Mouse (Mus musculus) liver, embryonic 16.5 days (tissue): ENCODE results near the gene U2af2. TPM values are rescaled to one million over a fixed set of nuclear protein-coding genes. Genes with fewer than 3 reads are reported as not detected.

ENCODE experiments used
- ATAC-seq: fragments of 200-750 bp; cut with Nextera tagmentation; 2 replicates; pipeline ENCODE4 v1.8.0; 2017; ENCODE audit warnings: low read depth, mild to moderate bottlenecking, moderate number of reproducible peaks, moderate library complexity
- H3K27ac ChIP-seq: fragments of 300-500 bp; sonication (generic); 2 replicates; pipeline ENCODE4 v1.5.1; 2014; ENCODE audit warnings: mild to moderate bottlenecking, low read length
- H3K27me3 ChIP-seq: fragments of 300-500 bp; sonication (generic); 2 replicates; pipeline ENCODE4 v1.6.1; 2014; ENCODE audit warnings: low read depth, low read length, mixed read lengths; ENCODE audit not compliant: control insufficient read depth, insufficient read depth
- H3K36me3 ChIP-seq: fragments of 300-500 bp; sonication (generic); 2 replicates; pipeline ENCODE4 v1.6.1; 2014; ENCODE audit warnings: mild to moderate bottlenecking; ENCODE audit not compliant: control insufficient read depth, insufficient read depth
- H3K4me1 ChIP-seq: fragments of 300-500 bp; sonication (generic); 2 replicates; pipeline ENCODE4 v1.6.1; 2014; ENCODE audit warnings: low read depth, low read length, mixed read lengths; ENCODE audit not compliant: control insufficient read depth
- H3K4me2 ChIP-seq: fragments of 300-500 bp; sonication (generic); 2 replicates; pipeline ENCODE4 v1.6.1; 2014; ENCODE audit warnings: low read depth, low read length, mixed read lengths
- H3K4me3 ChIP-seq: fragments of 300-500 bp; sonication (generic); 2 replicates; pipeline ENCODE4 v1.5.1; 2014; ENCODE audit warnings: low read depth, mild to moderate bottlenecking, low read length
- H3K9ac ChIP-seq: fragments of 300-500 bp; sonication (generic); 2 replicates; pipeline ENCODE4 v1.6.1; 2014; ENCODE audit warnings: low read depth, low read length
- H3K9me3 ChIP-seq: fragments of 300-500 bp; sonication (generic); replicated peaks from 2 replicates; pipeline ENCODE4 v1.6.1; 2016; ENCODE audit warnings: low read length; ENCODE audit not compliant: control insufficient read depth
- WGBS: fragments of 180-500 bp; shearing (Covaris S2); extraction: QIAGEN DNeasy Blood & Tissue Kit; methylation state at CpG from one replicate; pipeline ENCODE4 v1.1.7; 2014; ENCODE audit not compliant: insufficient replicate concordance; 5-methylcytosine and 5-hydroxymethylcytosine counted together
- polyA plus RNA-seq: library from polyadenylated mRNA; unstranded; fragments of >200 nt; fragmentation: Nextera tagmentation; extraction: Ambion mirVana; gene quantifications from 2 replicates; pipeline ENCODE4 v1.2.1, GENCODE M21; 2015

Gene U2af2
- polyA plus RNA-seq, 1 experiment from 2014 or later = 48.2 TPM

DNA sequence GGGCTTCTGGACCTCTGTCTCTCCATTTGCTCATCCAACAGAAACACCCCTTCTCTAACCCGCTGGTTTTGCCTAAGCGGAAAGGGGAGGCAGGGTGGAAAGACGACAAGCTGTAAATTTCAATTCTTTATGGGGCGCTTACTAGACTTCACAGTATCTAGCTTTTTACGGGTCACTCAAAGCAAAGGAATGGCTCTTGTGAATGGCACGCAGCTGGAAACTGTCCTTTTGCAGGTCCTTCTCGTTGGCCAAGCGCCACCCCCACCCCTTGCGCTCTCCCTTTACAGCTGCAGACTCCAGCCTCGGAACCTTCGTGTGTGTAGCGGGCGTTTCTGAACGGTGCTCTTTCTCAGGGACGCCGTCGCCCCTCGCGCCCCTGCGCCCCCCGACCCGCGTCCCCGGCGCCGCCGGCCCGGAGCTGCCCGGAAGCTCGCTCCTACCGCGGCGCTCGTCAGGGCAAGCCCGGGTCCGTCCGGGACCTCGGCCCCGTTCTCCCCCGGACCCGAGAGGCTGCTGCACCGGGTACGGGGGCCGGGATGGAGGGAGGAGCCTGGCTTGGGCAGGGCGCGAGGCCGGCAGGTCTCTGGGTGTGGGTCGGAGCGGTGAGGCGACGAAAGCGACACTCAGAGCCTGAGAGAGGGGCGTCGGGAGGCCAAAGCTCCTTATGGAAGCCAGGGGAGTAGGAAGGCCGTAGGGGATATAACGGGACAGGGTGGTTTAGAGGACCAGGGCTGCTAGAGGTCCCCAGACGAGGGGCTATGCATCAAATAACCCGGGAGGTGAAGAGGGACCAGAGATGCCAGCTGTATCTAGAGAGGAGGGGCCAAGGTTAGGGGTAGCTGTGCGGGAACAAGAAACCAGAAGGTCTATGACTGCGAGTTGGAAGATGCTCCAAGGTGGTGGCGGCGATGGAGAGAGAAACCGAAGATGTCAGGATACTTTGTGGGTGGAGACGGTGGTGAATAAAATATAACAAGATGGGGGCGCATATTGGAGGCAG lies 10.4 kb upstream of the U2af2 start, which contains the start of gene Zfp580:
Gene Zfp580, plus strand, starts transcription at position 346 of the 1,000 bp plus-strand sequence.
- H3K9ac ChIP-seq = peak within 1 kb of the TSS; percentile 57
- 2% methylated on average over 65 of the region's 65 CpGs for WGBS
- H3K4me1 ChIP-seq = peaks cover 4% of the 10 kb centered on the region
- H3K9me3 ChIP-seq = no peaks in the 10 kb centered on the region
- no peak within 1 kb of the TSS for H3K27ac ChIP-seq
- peak within 1 kb of the TSS; percentile 74 for H3K4me2 ChIP-seq
- H3K36me3 ChIP-seq = no peaks in the 10 kb centered on the region
- peaks cover 79% of the 10 kb centered on the region for H3K27me3 ChIP-seq
- peak; percentile 67 for ATAC-seq
- peak within 1 kb of the TSS; percentile 62 for H3K4me3 ChIP-seq

DNA sequence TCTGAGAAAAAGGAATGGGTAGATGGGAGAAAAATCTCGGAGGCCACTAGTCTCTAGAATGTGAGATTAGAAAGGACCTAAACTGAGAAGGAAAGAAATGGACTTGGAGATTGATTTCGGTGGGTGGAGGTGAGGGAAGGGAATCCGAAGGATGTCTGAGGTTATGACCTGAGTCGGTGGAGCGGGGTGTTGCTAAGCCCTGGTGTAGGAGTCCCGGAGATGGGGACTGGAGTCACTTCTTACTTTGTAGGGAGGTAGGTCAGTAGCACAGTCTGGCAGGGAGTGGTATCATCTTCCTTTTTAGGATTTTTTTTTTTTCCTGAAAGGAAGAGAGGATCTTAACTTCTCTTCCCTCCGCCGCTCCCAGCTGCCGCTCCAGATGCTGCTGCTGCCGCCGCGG lies 9.5 kb upstream of the U2af2 start:
- no peak for ATAC-seq
- Histone ChIP-seq H3K9ac (no peak overlapping the region), H3K27me3 (peaks cover 89% of the 10 kb centered on the region), H3K4me2 (0 out of 2 replicates have a peak overlapping the region, but pooled peaks have one; percentile 4), H3K27ac (no peak overlapping the region), H3K36me3 (no peaks in the 10 kb centered on the region), H3K9me3 (no peaks in the 10 kb centered on the region), H3K4me1 (peaks cover 4% of the 10 kb centered on the region), H3K4me3 (peak overlapping the region; percentile 62)
- 4% methylated on average over 12 of the region's 12 CpGs for WGBS

DNA sequence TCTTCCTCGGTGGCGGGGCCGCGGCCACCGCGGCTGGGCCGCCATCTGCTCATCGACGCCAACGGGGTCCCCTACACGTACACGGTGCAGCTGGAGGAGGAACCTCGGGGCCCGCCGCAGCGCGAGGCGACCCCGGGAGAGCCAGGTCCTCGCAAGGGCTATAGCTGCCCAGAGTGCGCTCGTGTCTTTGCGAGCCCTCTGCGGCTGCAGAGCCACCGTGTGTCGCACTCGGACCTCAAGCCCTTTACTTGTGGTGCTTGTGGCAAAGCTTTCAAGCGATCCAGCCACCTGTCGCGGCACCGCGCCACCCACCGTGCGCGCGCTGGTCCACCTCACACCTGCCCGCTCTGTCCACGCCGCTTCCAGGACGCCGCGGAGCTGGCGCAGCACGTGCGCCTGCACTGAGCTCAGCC lies 9.0 kb upstream of the U2af2 start:
- 0 out of 2 replicates have a peak overlapping the region, but pooled peaks have one; percentile 4 for H3K4me2 ChIP-seq
- H3K36me3 ChIP-seq = no peaks in the 10 kb centered on the region
- peaks cover 94% of the 10 kb centered on the region for H3K27me3 ChIP-seq
- 3% methylated on average over 45 of the region's 45 CpGs for whole genome bisulfite sequencing
- no peak overlapping the region for H3K9ac ChIP-seq
- H3K4me3 ChIP-seq = peak overlapping the region; percentile 1; the same call in 1 of the 2 replicates
- no peak for ATAC-seq
- peaks cover 4% of the 10 kb centered on the region for H3K4me1 ChIP-seq
- no peaks in the 10 kb centered on the region for H3K9me3 ChIP-seq
- no peak overlapping the region for H3K27ac ChIP-seq

DNA sequence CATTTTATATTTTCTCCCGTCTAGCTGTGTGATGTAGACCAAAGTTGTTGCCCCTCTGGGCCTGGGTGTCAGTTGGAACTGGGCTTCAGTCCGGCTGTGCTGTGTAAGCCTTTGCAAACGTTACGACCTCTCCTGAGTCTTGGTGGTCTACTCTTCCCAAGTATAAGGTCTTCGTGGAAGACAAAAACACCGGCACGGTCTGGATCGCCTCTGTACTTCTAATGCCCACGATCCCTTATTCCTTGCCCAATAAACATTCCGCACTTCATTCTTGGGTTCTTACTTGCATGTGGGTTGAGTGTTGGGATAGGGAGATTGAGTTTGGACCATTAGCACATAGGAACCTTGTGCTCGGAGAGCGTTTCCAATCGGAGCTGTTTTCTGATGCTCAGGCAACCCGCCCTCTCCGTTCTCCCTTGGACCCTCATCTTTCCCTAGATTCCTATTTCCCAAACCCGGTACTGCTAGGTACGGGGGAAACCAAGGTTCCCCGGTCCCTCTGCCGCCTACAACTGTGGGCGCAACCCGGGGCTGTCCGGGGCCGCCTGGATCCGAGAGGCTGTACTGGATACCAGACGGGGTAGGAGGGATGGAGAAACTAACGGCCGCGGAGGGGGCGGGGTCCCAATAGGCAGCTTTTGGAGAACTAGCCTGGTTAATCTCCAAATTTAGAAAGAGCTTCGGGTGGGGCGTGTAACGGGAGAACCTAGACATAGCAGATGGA lies 8.3 kb upstream of the U2af2 start:
- WGBS = 9% methylated on average over 32 of the region's 32 CpGs
- no peak overlapping the region for H3K9ac ChIP-seq

DNA sequence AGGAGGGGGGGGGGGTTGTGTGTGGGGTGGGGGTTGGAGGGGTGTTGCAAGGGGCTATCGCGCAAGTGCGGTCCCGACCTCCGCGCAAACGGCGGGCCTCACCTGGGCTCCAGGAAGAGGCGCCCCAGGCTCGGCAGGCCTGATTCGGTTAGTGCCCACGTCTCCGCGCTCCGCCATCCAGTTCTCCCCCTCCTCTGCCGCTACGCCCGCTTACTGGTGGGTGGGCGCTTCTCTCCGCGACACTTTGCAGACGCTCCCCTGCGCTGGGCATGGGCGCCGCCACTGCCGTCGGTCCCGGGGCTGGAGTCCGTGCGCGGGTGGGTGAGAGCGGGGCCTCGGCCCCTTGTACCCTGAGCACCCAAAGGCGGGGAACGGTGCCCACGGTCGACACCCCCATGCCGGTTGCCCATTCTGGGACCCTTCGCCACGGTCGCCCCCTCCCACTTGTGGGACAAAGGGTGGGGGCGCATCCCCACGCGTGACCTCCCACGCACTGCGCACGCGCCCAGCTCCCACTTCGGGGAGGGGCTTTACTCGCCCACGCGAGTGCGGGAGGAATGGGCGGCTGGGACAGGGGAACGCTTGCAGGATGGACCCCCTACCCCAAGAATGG lies 5.2 kb upstream of the U2af2 start:
- Histone ChIP-seq H3K9me3 (no peaks in the 10 kb centered on the region), H3K4me2 (peak overlapping the region; percentile 38), H3K27ac (no peak overlapping the region), H3K27me3 (peaks cover 68% of the 10 kb centered on the region), H3K4me3 (peak overlapping the region; percentile 32), H3K4me1 (peaks cover 13% of the 10 kb centered on the region), H3K36me3 (no peaks in the 10 kb centered on the region), H3K9ac (no peak overlapping the region)
- no peak for ATAC-seq
- WGBS = 7% methylated on average over 49 of the region's 55 CpGs

More for the DNA sequence above, 8.3 kb upstream of the U2af2 start:
- no peaks in the 10 kb centered on the region for H3K9me3 ChIP-seq
- no peaks in the 10 kb centered on the region for H3K36me3 ChIP-seq
- peaks cover 98% of the 10 kb centered on the region for H3K27me3 ChIP-seq
- ATAC-seq = no peak
- no peak overlapping the region for H3K27ac ChIP-seq
- H3K4me2 ChIP-seq = peak overlapping the region; percentile 28
- peaks cover 4% of the 10 kb centered on the region for H3K4me1 ChIP-seq
- peak overlapping the region; percentile 34 for H3K4me3 ChIP-seq

DNA sequence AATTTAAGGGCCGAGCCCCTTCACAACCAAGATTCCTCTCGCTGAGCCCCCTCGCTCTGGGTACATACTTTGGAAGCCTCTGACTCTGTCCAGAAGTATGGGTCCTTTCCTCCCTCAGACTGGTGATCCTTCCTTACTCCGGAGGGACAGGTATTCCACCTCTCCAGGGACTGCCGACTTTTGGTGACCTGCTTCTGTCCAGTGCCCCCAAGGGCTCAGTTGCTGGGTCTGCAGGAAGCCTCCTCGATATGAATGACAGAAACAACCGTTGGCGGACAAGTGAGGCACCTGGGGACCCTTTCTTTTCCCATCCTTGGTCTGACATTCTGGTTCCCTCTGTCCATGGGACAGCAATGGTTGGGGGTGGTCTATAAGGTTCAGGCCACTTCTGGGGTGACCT lies 4.6 kb upstream of the U2af2 start:
- 26% methylated on average over 8 of the region's 8 CpGs for WGBS

DNA sequence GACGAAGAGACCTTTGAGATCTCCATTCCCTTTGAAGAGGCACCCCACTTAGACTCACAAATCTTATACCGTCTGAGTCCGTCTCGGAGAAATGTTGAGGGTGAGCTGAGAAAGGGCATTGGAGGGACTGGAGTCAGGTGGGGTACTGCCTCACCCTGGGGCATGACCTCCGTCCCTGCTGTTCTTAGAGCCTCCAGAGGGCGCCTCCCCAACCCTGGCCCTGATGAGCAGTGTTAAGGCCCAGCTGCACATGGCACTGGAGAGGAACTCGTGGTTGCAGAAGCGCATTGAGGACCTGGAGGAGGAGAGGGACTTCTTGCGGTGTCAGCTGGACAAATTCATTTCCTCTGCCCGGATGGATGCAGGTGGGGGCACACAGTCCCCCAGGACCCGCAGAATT lies 4.1 kb upstream of the U2af2 start:
- no peak overlapping the region for H3K27ac ChIP-seq
- no peaks in the 10 kb centered on the region for H3K9me3 ChIP-seq
- no peak overlapping the region for H3K9ac ChIP-seq
- 24% methylated on average over 11 of the region's 11 CpGs for WGBS
- no peak overlapping the region for H3K4me3 ChIP-seq
- no peaks in the 10 kb centered on the region for H3K36me3 ChIP-seq
- H3K4me1 ChIP-seq = peaks cover 10% of the 10 kb centered on the region
- H3K4me2 ChIP-seq = no peak overlapping the region
- ATAC-seq = no peak
- H3K27me3 ChIP-seq = peaks cover 58% of the 10 kb centered on the region

More for the DNA sequence above, 4.6 kb upstream of the U2af2 start:
- Histone ChIP-seq H3K27me3 (peaks cover 62% of the 10 kb centered on the region), H3K9ac (no peak overlapping the region), H3K27ac (no peak overlapping the region), H3K4me3 (no peak overlapping the region), H3K4me1 (peaks cover 10% of the 10 kb centered on the region), H3K4me2 (no peak overlapping the region), H3K9me3 (no peaks in the 10 kb centered on the region), H3K36me3 (no peaks in the 10 kb centered on the region)
- ATAC-seq = no peak

DNA sequence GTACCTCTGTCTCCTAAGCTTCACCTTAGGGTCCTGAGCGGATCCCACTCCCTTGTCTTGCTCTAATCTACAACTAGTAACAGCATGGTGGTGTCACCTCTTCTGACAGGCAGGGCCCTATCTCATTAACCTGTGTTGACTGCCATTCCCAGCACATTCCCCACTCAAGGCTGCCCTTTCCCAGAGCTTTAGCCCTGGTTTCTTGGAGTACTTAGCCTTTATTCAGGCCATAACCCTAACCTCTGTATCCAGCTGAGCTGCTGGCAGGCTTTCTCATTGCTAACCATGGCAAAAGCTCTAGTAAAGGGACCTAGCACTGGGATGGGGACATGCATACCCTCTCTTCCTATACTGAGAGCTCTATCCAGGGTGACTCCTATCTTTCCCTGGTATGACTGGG lies 3.3 kb upstream of the U2af2 start:
- ATAC-seq = no peak
- H3K36me3 ChIP-seq = no peaks in the 10 kb centered on the region
- 67% methylated on average over 1 of the region's 1 CpGs for WGBS
- H3K27me3 ChIP-seq = peaks cover 49% of the 10 kb centered on the region
- H3K27ac ChIP-seq = no peak overlapping the region
- no peaks in the 10 kb centered on the region for H3K9me3 ChIP-seq
- no peak overlapping the region for H3K9ac ChIP-seq
- peaks cover 13% of the 10 kb centered on the region for H3K4me1 ChIP-seq
- H3K4me3 ChIP-seq = no peak overlapping the region
- no peak overlapping the region for H3K4me2 ChIP-seq
